Mouse (Mus musculus) monocyte, adult 2 months (primary cell): Measurements from ENCODE around the gene Sdf2l1.
"Not testable (repeated sequence)": the region's sequence is repeated elsewhere in the genome, so short reads cannot be mapped to it uniquely, and the experiment has no call there.

Source experiments
- DNase-seq, 2 experiments: peaks; one replicate each; pipeline ENCODE4 v3.0.0; 2022; ENCODE audit warnings: low spot score in 2 of 2, low read depth in 1 of 2

The Sdf2l1 gene

GRCm38 (mm10) chr16:17132089-17132905 lies at the start of gene Sdf2l1:
Gene Sdf2l1, minus strand, starts transcription at chr16:17132383.
- DNase-seq, result peak; percentile 93

- peak; percentile 70 to 78 for DNase-seq
Observed at GRCm38 (mm10) chr16:17181382-17181781, 49.2 kb upstream of the Sdf2l1 start.

- DNase-seq, result no peak
Observed at GRCm38 (mm10) chr16:17179706-17180105, 47.5 kb upstream of the Sdf2l1 start.

- DNase-seq, result peak; percentile 16 to 48
Observed at GRCm38 (mm10) chr16:17177623-17178170, 45.5 kb upstream of the Sdf2l1 start.

GRCm38 (mm10) chr16:17175765-17176164 lies 43.6 kb upstream of the Sdf2l1 start:
- no peak for DNase-seq

GRCm38 (mm10) chr16:17168049-17168448 lies 35.9 kb upstream of the Sdf2l1 start:
- no peak for DNase-seq

- DNase-seq, result no peak
Observed at GRCm38 (mm10) chr16:17167179-17167578, 35.0 kb upstream of the Sdf2l1 start.

GRCm38 (mm10) chr16:17165478-17165877 lies 33.3 kb upstream of the Sdf2l1 start:
- DNase-seq, result not testable (repeated sequence)

GRCm38 (mm10) chr16:17154346-17154745 lies 22.2 kb upstream of the Sdf2l1 start:
- no peak for DNase-seq

- no peak for DNase-seq
Observed at GRCm38 (mm10) chr16:17151874-17152273, 19.7 kb upstream of the Sdf2l1 start.

- no peak for DNase-seq
Observed at GRCm38 (mm10) chr16:17150520-17151258, 18.5 kb upstream of the Sdf2l1 start.

GRCm38 (mm10) chr16:17148084-17148483 lies 15.9 kb upstream of the Sdf2l1 start:
- DNase-seq, result no peak

- no peak for DNase-seq
Observed at GRCm38 (mm10) chr16:17147391-17147929, 15.3 kb upstream of the Sdf2l1 start.

GRCm38 (mm10) chr16:17146772-17147235 lies 14.6 kb upstream of the Sdf2l1 start, which contains the start of gene Ccdc116:
Gene Ccdc116, minus strand, starts transcription at chr16:17147229.
- DNase-seq, result peak; percentile 49 to 66

- no peak for DNase-seq
Observed at GRCm38 (mm10) chr16:17144339-17144738, 12.2 kb upstream of the Sdf2l1 start, which contains the start of gene Ydjc. Gene Ydjc, plus strand, starts transcription at chr16:17144621.

GRCm38 (mm10) chr16:17137355-17137754 lies 5.2 kb upstream of the Sdf2l1 start:
- DNase-seq, result no peak

GRCm38 (mm10) chr16:17132906-17133200 lies 670 bp upstream of the Sdf2l1 start:
- DNase-seq, result no peak

GRCm38 (mm10) chr16:17131191-17132088 lies 743 bp downstream of the Sdf2l1 start:
- no peak for DNase-seq

- DNase-seq, result peak in 1 of 2 experiments; percentile 21
Observed at GRCm38 (mm10) chr16:17127292-17127691, 4.9 kb downstream of the Sdf2l1 start.

GRCm38 (mm10) chr16:17124871-17125520 lies 7.2 kb downstream of the Sdf2l1 start, which contains the start of gene 2610318N02Rik:
Gene 2610318N02Rik, minus strand, starts transcription at chr16:17125167.
- DNase-seq, result peak; percentile 42 to 50
